Mouse (Mus musculus): ENCODE data around the gene Letmd1. TPM values are rescaled to one million over a fixed set of nuclear protein-coding genes. Genes with fewer than 3 reads are reported as not detected.
"Not testable (repeated sequence)": the region's sequence is repeated elsewhere in the genome, so short reads cannot be mapped to it uniquely, and the experiment has no call there.

The Letmd1 gene
- total RNA-seq, 4 experiments from 2014 or later = 6.6 to 7.9 (median 7.0) TPM

- not testable (repeated sequence) for DNase-seq (ENCODE audit: low spot score in 2 of 2)
Measured at GRCm38 (mm10) chr15:100499506-100499905, 30.7 kb downstream of the Letmd1 start.

DNA sequence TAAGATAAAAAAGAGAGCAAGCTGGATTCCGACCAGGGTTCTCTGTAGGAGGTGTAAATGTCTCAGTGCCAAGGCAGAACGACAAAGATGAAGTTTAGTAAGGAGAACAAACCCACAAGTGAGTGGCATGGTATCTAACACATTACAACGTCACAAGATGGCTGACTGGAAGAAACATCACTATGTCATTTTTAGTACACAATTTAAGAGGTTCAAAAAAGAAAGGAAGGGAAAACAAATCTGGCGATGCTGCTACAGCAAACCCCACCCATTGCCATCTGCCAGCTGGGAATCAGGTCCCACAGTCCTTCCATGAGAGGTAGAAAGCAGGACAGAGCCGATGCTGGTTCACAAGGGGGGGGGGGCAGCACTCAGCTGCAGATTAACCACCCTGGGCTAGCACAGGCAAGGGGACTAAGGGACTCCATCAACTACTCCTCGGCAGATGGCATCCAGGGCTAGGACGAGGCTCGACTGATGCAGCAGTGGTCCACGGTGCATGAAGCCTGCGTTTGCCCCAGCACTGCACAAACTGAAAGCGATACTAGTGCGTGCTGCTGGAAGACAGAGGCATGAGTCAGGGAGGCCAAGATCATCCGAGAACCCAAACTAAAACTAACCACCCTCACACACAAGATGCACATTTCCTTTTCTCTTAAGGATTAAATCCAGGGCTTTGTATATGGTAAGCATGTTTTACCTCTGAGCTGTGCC lies 39.8 kb downstream of the Letmd1 start:
- DNase-seq (ENCODE audit: low spot score in 2 of 2) = no peak

- no peak for DNase-seq (ENCODE audit: low spot score in 2 of 2)
Measured at GRCm38 (mm10) chr15:100510072-100510471, 41.2 kb downstream of the Letmd1 start.

DNA sequence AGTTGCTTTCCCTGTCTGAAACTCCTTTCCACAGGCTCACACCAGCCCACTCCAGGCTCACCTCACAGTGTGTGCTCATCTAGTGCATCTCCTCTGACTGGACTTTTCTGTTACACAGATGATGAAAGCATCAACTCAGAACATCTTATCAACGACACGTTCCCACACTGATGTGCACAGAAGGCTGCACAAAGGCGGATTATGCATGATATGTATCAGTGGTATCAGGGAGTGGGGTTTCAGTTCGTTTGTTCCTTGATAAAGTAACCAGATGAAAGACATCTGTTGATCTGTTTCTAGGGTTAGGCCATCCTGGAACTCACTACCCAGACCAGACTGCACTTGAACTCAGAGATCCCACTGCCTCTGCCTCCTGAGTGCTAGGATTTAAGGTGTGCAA lies 44.6 kb downstream of the Letmd1 start:
- no peak for DNase-seq (ENCODE audit: low spot score in 2 of 2)

DNA sequence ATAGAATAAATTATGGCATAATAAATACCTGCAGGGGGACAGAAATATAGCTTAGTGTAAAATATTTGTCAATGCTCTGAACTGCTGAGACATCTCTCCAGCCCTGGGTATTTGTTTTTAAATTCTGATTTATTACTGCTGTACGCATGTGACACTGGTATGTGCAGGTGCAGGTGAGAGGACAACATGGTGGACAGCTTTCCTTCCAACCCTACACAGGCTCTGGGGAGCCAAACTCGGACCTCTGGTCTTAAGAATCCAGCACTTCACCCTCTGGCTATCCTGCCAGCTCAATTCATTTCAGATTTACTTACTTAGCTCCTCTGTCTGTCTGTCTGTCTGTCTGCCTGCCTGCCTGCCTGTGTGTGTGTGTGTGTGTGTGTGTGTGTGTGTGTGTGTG lies 46.3 kb downstream of the Letmd1 start:
- DNase-seq (ENCODE audit: low spot score in 2 of 2) = no peak

DNA sequence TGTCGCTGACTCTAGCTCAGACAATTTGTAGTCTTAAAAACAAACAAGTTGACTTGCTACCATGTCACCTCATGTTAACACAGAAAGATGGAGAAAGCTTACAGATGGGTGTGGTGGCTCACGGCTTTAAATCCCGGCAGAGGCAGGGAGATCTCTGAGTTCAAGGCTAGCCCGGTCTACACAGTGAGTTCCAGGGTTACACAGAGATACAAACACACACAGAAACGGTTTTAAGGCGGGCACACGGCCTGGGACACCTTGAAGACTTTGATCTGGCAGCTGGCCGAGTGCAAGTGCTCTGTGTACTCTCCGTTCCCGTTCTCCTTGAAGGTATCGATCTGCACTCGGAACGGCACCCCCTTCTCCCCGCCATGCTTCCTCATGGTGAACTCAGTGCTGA lies 51.5 kb downstream of the Letmd1 start:
- DNase-seq (ENCODE audit: low spot score in 2 of 2) = no peak

DNA sequence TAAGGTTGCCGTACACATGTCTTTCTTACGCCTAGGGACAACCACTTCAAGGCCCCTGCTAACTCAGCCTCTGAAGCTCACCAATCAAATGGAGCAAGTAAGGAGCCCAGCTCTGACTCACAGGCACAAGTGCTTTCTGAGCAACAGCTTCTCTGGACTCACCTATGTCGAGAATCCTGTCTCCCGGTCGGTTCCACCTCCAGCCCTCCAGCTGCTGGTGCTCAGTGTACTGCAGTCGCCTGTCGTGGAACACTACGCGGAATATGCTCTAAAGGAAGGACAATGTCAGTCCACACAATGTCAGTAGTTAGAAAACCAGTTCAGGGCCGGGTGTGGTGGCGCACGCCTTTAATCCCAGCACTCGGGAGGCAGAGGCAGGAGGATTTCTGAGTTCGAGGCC lies 56.6 kb downstream of the Letmd1 start:
- DNase-seq (ENCODE audit: low spot score in 2 of 2) = no peak

- DNase-seq (ENCODE audit: low spot score in 2 of 2) = no peak
Measured at GRCm38 (mm10) chr15:100527900-100528299, 59.1 kb downstream of the Letmd1 start.

Other genes with a start within 250 kb of the Letmd1 start
- gene Atf1, start 241.2 kb upstream of the Letmd1 start, total RNA-seq (2022) = 10 to 100 TPM; 48.3 to 65.5 (median 60.5) TPM
- not detected for gene Tmprss12, start 188.2 kb upstream of the Letmd1 start, total RNA-seq (2022)
- 10 to 100 TPM; 37.7 to 45.7 (median 44.6) TPM for gene Mettl7a1, start 164.9 kb upstream of the Letmd1 start, total RNA-seq (2022)
- gene Mettl7a3, start 134.1 kb upstream of the Letmd1 start, total RNA-seq (2022) = under 1 TPM in 3 of 4 experiments, not detected in 1; 0.17 to 0.43 (median 0.22) TPM
- under 1 TPM in 1 of 4 experiments, not detected in 3; 0.45 TPM for gene Methig1, start 115.9 kb upstream of the Letmd1 start, total RNA-seq (2022)
- gene Mettl7a2, start 115.8 kb upstream of the Letmd1 start, total RNA-seq (2022) = 1 to 10 TPM in 1 of 4 experiments, under 1 TPM in 3; 0.77 to 1.0 (median 0.91) TPM
- not detected for gene Higd1c, start 104.5 kb upstream of the Letmd1 start, total RNA-seq (2022)
- under 1 TPM in 1 of 4 experiments, not detected in 3; 0.12 TPM for gene Gm5475, start 46.9 kb upstream of the Letmd1 start, total RNA-seq (2022)
- 10 to 100 TPM; 31.0 to 39.7 (median 36.9) TPM for gene Slc11a2, start 44.0 kb upstream of the Letmd1 start, total RNA-seq (2022)
- 1 to 10 TPM; 2.6 to 4.0 (median 3.4) TPM for gene Csrnp2, start 26.5 kb downstream of the Letmd1 start, total RNA-seq (2022)
- gene Tfcp2, start 83.0 kb downstream of the Letmd1 start, total RNA-seq (2022) = 10 to 100 TPM in 2 of 4 experiments, 1 to 10 TPM in 2; 7.9 to 11.6 (median 9.7) TPM
- 10 to 100 TPM; 14.7 to 16.6 (median 16.2) TPM for gene Pou6f1, start 131.0 kb downstream of the Letmd1 start, total RNA-seq (2022)
- 10 to 100 TPM; 54.7 to 69.4 (median 57.5) TPM for gene Dazap2, start 146.3 kb downstream of the Letmd1 start, total RNA-seq (2022)
- 1 to 10 TPM; 1.6 to 4.0 (median 2.1) TPM for gene Smagp, start 167.9 kb downstream of the Letmd1 start, total RNA-seq (2022)
- under 1 TPM in 2 of 4 experiments, not detected in 2; 0.36 to 0.40 TPM for gene Bin2, start 200.5 kb downstream of the Letmd1 start, total RNA-seq (2022)
- gene Cela1, start 218.9 kb downstream of the Letmd1 start, total RNA-seq (2022) = under 1 TPM in 1 of 4 experiments, not detected in 3; 0.35 TPM